Mouse (Mus musculus): Measurements from ENCODE around the gene Kcnn1.

Kcnn1 gene

DNA sequence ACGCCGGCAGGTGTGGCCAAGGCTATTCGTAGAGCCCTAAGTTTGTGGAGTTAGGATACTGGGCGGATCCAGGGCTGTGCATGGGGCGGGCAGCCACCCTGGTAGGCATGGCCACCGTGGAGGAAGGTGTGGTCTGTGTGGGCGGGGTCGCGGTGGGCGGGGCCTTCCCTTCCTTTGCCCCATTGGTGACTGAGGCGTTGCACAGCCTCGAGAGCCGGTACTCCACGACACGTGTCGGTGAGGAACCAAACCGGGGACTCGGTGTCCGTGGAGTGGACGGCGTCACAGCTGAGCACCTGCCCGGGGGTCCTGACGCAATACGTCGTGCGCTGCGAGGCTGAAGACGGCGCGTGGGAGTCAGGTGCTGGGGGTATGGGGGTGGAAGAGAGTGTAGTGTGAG lies 46.4 kb downstream of the Kcnn1 start:
- peak; percentile 84 for DNase-seq (ENCODE audit: low read depth, low spot score)

DNA sequence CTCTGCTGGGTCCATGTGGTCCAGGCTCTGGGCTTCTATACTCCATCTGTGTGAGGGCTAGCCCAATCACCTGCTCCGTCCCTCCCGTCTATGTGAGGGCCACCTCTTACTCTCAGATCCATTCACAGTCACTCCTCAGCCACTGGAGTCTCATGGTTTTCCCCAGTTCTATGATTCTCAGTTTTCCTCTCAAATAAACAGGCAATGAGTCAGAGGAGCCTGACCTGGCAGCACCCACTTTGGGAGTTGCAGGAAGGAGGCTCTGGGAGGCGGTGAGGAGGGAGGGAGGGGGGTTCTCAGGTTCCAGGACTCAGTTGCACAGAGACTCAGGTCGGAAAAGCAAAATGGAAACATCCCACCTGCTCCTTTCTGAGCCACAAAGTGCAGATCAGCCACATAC lies 50.2 kb downstream of the Kcnn1 start:
- DNase-seq (ENCODE audit: low read depth, low spot score): no peak

- DNase-seq (ENCODE audit: low read depth, low spot score): no peak
Measured at GRCm38 (mm10) chr8:70812055-70812454, 51.0 kb downstream of the Kcnn1 start.

GRCm38 (mm10) chr8:70810962-70811680 lies 51.9 kb downstream of the Kcnn1 start:
- no peak for DNase-seq (ENCODE audit: low read depth, low spot score)

GRCm38 (mm10) chr8:70808955-70809701 lies 53.9 kb downstream of the Kcnn1 start:
- DNase-seq (ENCODE audit: low read depth, low spot score): no peak

- DNase-seq (ENCODE audit: low read depth, low spot score): no peak
Measured at GRCm38 (mm10) chr8:70808239-70808638, 54.8 kb downstream of the Kcnn1 start, which contains the start of gene Il12rb1. Il12rb1 (plus strand) TSS chr8:70808449.

- no peak for DNase-seq (ENCODE audit: low read depth, low spot score)
Measured at GRCm38 (mm10) chr8:70807304-70807703, 55.8 kb downstream of the Kcnn1 start.

GRCm38 (mm10) chr8:70806541-70806940 lies 56.5 kb downstream of the Kcnn1 start:
- no peak for DNase-seq (ENCODE audit: low read depth, low spot score)

DNA sequence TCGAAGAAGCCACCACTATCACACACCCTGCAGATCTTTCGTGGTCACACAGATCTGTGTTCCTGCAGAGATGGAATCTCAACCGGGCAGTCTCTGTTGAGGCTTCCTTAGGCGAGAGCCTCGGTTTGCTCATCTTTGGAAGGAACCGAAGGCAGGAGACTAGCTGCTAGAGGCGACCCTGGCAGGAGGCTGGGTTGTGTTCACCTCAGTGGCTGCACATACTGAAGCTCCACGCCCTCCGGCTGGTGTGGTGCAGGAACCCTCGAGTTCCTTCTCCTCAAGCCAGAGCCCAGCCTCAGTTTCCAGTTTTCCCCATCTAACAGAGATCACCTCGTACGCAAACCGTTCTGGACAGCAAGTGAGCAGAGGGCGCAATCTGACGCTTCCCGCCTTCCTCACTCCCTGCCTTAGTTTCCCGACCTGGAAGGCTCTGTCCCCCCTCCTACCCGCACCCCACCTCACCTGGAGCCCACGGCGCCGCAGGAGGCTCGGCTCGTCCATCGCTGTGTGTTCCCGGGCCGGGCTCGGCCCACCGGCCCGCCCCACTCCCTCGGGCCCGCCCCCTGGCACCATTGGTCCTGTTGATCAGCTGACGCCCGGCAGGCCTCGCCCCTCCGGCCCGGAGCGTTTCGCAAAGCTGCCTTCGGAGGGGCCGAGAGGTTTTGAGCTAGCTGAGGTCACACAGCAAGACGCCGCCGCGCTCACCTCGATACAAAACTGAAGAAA lies 58.4 kb downstream of the Kcnn1 start, which contains the start of gene Mast3:
Mast3 (minus strand) TSS at position 574 of the 726 bp plus-strand sequence.
- DNase-seq (ENCODE audit: low read depth, low spot score): peak; percentile 84

DNA sequence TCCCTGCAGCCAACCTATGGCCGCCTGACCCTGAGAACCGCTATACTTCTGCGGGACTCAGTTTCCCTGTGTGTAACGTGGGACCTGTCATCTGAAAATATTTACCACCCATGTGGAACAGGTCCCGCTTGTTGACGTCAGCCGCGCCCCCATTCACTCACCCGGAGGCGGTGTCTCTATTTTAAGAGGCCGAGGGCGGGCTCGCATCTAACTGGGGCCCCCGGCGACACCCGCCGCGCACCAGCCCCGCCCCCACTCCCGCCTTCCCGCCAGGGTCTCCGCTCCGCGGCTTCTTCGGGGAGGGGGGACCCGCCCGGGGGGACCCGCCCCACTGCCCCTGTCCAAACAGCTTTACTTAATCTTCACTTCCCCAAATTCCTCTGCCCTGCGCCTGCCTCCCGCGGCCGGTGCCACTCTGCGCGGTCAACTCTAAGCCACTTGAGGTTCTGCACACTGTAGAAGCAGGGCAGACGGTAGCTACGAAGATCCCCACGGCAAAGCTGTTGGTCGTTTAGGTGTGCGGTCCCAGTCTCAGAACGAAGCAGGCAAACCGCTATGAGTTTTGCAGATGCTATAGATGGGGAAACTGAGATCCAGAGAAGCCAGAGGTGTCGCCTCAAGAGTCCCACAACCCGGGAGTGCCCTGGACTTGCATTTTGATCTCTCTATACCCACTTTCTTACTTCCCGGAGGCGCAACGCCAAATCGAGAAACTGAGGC lies 59.1 kb downstream of the Kcnn1 start:
- DNase-seq (ENCODE audit: low read depth, low spot score): peak; percentile 53

GRCm38 (mm10) chr8:70802786-70803510 lies 60.1 kb downstream of the Kcnn1 start:
- DNase-seq (ENCODE audit: low read depth, low spot score): peak; percentile 61

DNA sequence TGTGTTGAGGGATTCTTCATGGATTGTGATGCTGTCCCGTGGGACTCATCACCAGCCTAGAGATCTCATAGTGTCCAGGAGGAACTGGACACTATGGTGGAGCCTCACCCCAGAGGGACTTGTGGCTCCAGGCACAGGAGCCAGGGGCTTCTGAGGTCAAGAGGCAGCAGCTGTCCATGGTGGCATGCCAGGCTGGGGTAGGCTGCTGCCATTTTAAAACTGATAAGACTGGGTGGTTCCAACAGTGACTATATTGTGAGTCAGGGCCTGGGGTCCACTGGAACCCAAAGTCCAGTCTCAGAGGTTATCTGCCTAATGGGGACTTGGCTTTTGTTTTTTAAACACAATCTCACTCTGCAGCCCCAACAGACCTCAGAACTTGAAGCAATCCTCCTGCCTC lies 61.2 kb downstream of the Kcnn1 start:
- DNase-seq (ENCODE audit: low read depth, low spot score): no peak

DNA sequence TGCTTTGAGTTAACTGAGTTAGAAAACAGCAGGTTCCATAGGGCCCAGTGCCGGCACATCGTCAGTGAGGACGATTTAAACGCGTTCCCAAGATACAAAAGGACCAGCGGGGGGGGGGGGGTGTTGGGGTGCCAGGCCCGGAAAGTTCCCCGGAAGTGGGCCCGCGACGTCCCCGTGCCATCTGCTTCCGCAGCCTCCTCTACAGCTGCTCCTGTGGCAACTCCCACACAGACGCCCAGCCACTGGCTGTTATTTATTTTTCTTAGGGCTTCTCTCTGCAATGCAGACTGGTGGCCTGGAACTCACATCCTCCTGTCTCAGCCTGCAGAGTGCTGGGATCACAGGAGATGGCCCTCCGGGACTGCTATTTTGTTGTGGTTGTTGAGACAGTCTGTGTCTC lies 61.9 kb downstream of the Kcnn1 start:
- DNase-seq (ENCODE audit: low read depth, low spot score): no peak

GRCm38 (mm10) chr8:70800648-70801047 lies 62.4 kb downstream of the Kcnn1 start:
- DNase-seq (ENCODE audit: low read depth, low spot score): no peak

DNA sequence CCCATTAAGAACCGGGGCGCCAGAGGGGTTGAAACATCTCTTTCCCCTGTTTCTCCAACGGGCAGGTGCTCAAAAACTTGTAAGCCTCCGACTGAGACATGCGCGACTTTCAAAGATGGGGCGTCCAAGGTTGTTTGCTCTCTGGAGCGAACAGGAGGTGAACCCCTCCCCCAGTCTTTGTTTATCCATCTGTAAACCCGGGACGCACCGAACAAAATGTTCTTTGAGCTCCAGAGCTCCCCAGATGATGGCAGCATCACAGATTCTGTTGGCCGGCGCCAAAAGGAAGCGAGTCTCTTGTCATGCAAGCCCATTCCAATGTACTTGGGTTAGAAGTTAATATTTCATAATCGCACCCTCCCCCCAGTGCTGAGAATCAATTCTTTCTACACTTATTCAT lies 64.8 kb downstream of the Kcnn1 start:
- DNase-seq (ENCODE audit: low read depth, low spot score): no peak

DNA sequence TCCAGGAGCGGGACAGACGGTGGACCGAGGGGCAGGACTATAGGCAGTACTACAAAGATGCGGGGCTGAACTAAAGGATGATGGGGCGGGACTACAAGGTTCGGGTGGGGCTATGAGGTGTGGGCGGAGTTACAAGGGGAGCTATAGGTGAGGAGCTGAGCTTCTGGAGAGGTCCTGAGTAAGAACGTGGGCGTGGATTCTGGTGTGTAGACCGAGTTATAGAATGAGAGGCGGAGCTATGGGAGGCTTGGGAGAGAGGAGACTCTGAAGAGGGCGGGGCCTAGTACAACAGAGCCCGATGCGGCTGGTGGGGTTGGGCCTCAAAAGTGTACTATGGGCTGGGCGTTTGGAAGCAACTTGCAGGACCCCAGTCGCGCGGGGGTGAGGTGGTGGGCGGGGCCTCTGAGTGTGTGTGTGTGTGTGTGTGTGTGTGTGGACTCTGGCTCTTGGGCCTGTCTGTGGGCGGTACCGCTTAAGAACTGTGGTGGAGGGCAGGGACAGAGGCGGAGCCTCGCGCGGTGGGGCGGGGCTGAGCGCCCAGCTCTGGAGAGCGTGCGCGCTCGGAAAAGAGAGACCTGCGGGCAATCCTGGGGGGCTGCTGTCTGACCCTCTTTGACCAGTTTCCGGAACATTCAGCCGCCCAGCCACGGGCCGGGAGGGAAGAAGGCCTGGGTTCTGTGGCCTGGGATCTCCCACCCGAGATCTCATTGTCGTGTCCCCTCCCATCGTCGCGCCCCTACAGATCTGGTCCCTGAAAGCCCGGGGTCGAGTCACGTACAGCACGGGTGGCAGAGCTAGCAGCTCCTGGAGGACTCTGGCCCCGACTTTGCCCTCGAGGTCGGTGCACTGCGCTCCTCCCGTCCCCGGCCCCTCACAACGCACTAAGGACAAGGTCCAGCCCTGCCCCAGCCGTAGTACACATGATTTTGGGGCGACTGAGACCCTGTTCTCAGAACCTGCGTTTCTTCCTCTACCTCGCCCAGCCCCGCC lies 65.7 kb downstream of the Kcnn1 start:
- DNase-seq (ENCODE audit: low read depth, low spot score): peak; percentile 100

DNA sequence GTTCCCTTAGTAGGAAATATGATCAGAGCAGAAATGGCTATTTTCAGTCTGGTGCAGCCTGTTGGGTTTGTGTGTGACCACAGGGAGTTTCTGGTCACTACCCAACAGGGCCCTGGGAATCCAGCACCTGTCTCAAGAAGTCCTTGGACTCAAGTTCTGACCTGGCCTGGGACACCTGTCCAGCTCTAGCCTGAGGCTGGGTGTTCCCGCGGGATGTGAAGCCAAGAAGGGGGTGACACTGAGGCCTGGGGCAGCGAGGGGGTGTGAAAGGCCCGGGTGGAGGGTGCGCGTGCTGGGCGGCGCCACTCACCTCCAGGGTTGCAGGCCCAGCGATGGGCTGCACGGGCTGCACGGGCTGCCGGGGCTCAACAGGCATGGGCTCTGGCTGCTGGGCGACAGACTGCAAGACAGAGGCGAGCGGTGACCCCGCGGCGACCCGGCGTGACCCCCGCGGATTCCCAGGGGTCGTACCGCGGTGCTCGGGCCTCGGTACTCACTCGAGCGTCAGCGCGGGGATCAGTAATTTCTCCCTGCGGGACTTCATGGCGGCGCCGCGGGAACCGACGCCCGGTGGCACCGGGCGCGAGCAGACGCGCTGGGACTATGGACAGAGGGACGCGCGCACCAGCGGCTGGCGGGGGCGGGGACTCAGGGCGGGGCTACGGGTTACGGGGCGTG lies 66.5 kb downstream of the Kcnn1 start:
- DNase-seq (ENCODE audit: low read depth, low spot score): peak; percentile 31

GRCm38 (mm10) chr8:70795370-70795769 lies 67.7 kb downstream of the Kcnn1 start:
- no peak for DNase-seq (ENCODE audit: low read depth, low spot score)

DNA sequence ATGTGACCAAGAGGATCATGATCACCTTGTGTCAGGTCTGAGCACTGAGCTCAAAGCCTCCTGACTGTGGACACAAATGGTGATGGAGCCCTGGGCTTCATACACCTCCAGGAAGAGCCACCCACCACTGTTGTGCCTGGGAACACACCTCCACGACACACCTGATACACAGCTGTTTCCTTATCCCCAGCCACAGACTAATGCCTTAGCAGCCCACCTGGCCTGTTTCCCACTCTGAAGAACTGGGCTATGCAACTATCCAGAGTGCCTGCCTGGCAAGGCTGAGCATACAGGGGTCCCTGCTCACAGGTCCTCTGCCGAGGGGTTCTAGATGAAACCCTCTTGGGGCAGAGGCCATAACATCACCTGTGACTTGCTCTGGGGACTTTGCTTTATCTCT lies 68.8 kb downstream of the Kcnn1 start:
- DNase-seq (ENCODE audit: low read depth, low spot score): no peak

Data from R1 (cell line).